Mouse (Mus musculus) gastrocnemius, adult 18-20 months (tissue): ENCODE results near the gene Elobl. TPM values are rescaled to one million over a fixed set of nuclear protein-coding genes. Genes with fewer than 3 reads are reported as not detected.
A peak's percentile ranks its signal among the peaks of the same experiment; 100 is the strongest.

Source experiments
- DNase-seq: peaks from one replicate; pipeline ENCODE4 v3.0.0; 2021; ENCODE audit warnings: low spot score
- total RNA-seq, 2 experiments: library from RNA; stranded (reverse); gene quantifications; 2 replicates each; pipeline ENCODE4 v1.2.3; 2021

The Elobl gene
- total RNA-seq, 2 experiments from 2014 or later, result not detected

DNA sequence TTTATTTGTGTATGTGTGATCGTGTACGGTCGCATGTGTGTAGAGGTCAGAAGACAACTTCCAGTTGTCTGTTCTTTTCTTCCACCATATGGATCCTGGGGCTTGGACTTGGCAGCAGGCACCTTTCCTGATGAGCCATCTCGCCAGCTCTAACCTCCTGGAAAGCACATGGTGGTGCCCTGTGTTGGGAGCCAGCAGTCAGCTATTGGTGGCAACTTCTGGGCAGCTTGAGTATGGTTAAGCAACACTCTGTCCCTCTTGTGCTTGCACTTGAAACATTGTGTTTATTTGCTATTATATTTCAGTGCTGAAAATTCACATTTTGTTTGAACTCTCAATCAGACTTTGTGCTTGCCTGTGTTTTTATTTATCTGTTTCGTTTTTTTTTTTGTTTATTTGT, 22.2 kb upstream of the Elobl start:
- DNase-seq, result no peak

DNA sequence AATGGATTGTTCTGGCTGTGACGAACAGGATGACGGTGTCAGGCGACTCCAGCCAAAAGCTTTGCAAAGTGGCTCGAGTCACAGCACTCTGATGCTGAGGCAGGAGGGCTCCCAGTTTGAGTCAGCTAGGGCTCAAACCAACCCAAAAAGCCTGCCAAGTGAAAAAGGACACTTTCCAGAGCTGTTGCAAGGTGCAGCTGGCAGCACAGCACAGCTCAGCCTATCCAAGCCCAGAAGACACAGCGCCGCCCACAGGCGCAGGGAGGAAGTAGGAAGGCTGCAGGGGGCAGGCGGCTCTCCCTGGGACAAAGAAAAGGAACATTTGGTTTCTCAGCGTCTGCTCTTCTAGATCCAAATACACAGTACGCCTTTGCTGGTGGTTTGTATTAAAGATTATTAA, 19.9 kb upstream of the Elobl start:
- DNase-seq, result no peak

- no peak for DNase-seq
These were observed 14.6 kb upstream of the Elobl start for GRCm38 (mm10) chr11:88981337-88981736.

DNA sequence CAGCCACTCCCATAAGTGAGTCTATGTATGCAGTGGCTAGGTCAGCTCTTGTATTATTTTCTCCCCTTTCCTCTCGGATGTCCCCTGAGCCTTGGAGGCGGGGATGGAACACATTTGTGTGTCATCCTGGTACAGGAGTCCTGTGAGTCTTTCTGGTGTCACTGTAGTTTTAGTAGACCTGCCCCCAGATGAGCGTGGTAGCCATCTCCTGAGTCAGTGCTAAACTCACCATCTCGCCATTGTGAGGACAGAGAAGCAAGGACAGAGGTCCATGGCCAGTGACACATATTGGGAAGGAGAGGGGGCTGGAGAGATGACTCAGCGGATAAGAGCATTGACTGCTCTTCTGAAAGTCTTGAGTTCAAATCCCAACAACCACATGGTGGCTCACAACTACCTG, 10.5 kb upstream of the Elobl start:
- DNase-seq, result no peak

GRCm38 (mm10) chr11:88976320-88976719, 9.6 kb upstream of the Elobl start:
- no peak for DNase-seq

DNA sequence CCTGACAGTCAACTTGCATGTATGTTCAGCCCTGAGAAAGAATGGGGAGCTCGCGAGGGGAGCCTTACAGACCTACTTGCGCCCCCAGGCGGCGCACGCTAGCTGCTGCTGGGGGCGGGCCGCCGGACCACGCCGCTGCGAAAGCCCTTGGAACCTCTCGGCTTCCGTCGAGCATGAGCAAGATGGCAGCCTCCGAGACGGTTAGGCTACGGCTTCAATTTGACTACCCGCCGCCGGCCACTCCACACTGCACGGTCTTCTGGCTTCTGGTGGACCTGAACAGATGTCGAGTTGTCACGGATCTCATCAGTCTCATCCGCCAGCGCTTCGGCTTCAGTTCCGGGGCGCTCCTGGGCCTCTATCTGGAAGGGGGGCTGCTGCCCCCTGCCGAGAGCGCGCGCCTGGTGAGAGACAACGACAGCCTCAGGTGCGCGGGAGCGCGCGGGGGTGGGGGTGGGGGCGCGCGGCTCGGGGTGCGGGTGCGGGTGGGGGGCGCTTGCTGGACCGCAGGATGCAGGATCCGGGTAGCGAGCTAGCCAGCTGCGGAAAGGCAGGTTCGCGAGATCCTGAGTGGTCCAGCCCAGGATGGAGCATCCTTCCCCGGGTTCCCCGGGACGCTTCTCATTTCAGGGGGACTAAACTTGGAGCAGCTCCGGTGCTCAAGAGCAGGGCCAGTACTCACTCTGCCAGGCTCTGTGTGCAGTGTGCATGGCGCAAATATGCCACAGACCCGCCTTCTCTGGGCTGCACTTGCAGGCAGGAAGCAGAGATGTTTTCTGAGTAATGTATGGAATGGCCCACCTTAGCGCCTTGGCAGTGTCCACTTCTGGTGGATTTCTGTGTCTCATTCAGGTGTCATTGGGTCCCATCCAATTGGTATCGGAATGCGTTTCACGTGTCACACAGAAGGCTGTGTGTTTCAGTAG, 7.3 kb upstream of the Elobl start:
- peak; percentile 91 for DNase-seq

GRCm38 (mm10) chr11:88970202-88970732, 3.5 kb upstream of the Elobl start, which contains the start of gene Coil:
Coil (plus strand) TSS chr11:88970252.
- peak; percentile 17 for DNase-seq

- no peak for DNase-seq
These were observed 7.9 kb downstream of the Elobl start for GRCm38 (mm10) chr11:88958851-88959250.

GRCm38 (mm10) chr11:88955217-88955969, 11.3 kb downstream of the Elobl start, which contains the start of gene Scpep1:
Scpep1 (minus strand) TSS chr11:88955465.
- peak; percentile 98 for DNase-seq

GRCm38 (mm10) chr11:88954803-88955202, 11.9 kb downstream of the Elobl start:
- peak; percentile 9 for DNase-seq

DNA sequence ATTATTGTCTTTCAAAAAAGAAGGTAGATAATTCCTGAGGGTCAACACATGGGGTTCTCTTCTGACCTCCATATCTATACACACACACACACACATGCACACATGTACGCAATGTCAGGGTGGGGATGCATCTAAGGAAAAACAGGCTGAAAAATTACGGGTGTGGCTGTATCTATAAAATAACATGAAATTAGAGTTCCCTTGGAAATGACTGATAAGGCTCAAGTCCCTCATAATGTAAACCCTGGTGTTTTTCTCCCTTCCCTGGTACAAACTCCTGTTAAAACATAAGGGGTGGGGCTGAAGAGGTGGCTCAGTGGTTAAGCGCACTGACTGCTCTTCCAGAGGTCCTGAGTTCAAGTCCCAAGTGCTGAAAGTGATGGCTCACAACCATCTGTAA, 13.1 kb downstream of the Elobl start:
- DNase-seq, result no peak

GRCm38 (mm10) chr11:88952117-88952516, 14.6 kb downstream of the Elobl start:
- DNase-seq, result no peak

GRCm38 (mm10) chr11:88951576-88951975, 15.2 kb downstream of the Elobl start:
- DNase-seq, result no peak

DNA sequence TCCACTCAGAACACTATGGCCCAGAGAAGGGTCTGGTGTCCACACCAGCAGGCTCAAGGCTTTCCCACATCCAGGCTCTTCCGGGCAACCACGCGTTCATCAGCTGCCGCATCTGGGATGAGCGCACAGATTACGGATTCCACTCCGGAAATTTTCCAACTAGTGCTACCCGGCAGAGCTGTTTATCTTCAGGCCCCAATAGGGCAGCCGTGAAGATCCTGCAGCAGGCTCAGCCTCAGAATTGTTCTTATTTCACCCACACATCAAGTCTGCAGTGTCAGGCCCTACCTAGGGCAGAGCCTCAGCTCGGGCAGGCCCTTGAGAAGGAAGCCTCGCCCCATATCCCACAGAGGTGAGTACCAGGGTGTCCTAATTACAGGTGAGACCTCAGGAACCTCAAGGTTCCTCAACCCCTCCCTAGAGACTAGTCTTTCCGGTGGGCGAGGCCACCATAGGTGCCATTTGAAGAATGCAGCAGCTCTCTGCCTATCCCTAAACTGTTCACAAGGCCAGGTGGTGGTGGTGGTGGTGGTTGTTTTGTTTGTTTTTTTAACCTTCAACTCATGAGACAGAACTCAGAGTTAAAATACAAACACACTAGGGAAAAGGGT, 16.0 kb downstream of the Elobl start:
- DNase-seq, result no peak

- no peak for DNase-seq
These were observed 16.7 kb downstream of the Elobl start for GRCm38 (mm10) chr11:88949802-88950639.

GRCm38 (mm10) chr11:88948896-88949295, 17.8 kb downstream of the Elobl start:
- no peak for DNase-seq

- DNase-seq, result no peak
These were observed 20.7 kb downstream of the Elobl start for GRCm38 (mm10) chr11:88945971-88946585.

DNA sequence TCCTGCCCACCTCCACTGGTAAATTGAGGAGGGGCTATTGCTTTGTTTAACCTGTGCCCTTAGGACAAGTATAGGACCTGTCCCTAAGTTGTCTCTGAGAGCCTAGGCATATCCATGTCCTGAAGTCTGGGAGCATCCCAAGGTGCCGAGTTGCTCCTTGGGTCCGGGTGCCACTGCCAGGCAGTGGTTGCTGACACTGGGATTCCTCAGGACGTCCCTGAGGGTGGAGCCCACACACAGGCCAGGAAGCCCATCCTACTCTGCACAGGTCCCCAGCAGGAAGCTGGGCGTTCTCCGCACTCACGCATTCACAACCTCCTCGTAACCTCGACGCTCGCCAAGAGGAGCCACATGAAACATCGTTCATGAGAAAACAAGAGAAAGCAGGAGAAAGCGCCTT, 25.2 kb downstream of the Elobl start:
- no peak for DNase-seq

GRCm38 (mm10) chr11:88939634-88940033, 27.1 kb downstream of the Elobl start:
- no peak for DNase-seq

- DNase-seq, result no peak
These were observed 28.0 kb downstream of the Elobl start for GRCm38 (mm10) chr11:88938770-88939169.
